Mouse (Mus musculus) heart, embryonic 12.5 days (tissue): ENCODE results near the gene Sec14l2. TPM values are rescaled to one million over a fixed set of nuclear protein-coding genes. Genes with fewer than 3 reads are reported as not detected.

ENCODE experiments used
- ATAC-seq: fragments of 200-750 bp; cut with Nextera tagmentation; 2 replicates; pipeline ENCODE4 v1.8.0; 2017; ENCODE audit warnings: moderate TSS enrichment, moderate library complexity; ENCODE audit not compliant: insufficient number of reproducible peaks, low FRiP score
- H3K27ac ChIP-seq: fragments of 300-500 bp; sonication (generic); 2 replicates; pipeline ENCODE4 v1.5.1; 2016; ENCODE audit warnings: mild to moderate bottlenecking, moderate library complexity; ENCODE audit not compliant: poor library complexity, severe bottlenecking
- H3K27me3 ChIP-seq: fragments of 300-500 bp; sonication (generic); replicated peaks from 2 replicates; pipeline ENCODE4 v1.6.1; 2016; ENCODE audit warnings: mild to moderate bottlenecking, moderate library complexity
- H3K36me3 ChIP-seq: fragments of 300-500 bp; sonication (generic); 2 replicates; pipeline ENCODE4 v1.6.1; 2016; ENCODE audit warnings: mild to moderate bottlenecking, moderate library complexity
- H3K4me1 ChIP-seq: fragments of 300-500 bp; sonication (generic); replicated peaks from 2 replicates; pipeline ENCODE4 v1.6.1; 2016; ENCODE audit warnings: mild to moderate bottlenecking
- H3K4me2 ChIP-seq: fragments of 300-500 bp; sonication (generic); 2 replicates; pipeline ENCODE4 v1.6.1; 2016; ENCODE audit warnings: mild to moderate bottlenecking, moderate library complexity
- H3K4me3 ChIP-seq: fragments of 300-500 bp; sonication (generic); 2 replicates; pipeline ENCODE4 v1.5.1; 2016; ENCODE audit warnings: mild to moderate bottlenecking
- H3K9ac ChIP-seq: fragments of 300-500 bp; sonication (generic); 2 replicates; pipeline ENCODE4 v1.6.1; 2016; ENCODE audit warnings: mild to moderate bottlenecking, moderate library complexity
- H3K9me3 ChIP-seq: fragments of 300-500 bp; sonication (generic); replicated peaks from 2 replicates; pipeline ENCODE4 v1.6.1; 2016; ENCODE audit warnings: mild to moderate bottlenecking, moderate library complexity
- WGBS: fragments of 180-500 bp; shearing (Covaris S2); methylation state at CpG from one replicate; pipeline ENCODE4 v1.1.7; 2016; 5-methylcytosine and 5-hydroxymethylcytosine counted together
- polyA plus RNA-seq: library from polyadenylated mRNA; unstranded; fragments of >200 nt; fragmentation: Nextera tagmentation; extraction: Ambion mirVana; gene quantifications from 2 replicates; pipeline ENCODE4 v1.2.1, GENCODE M21; 2016

Sec14l2 gene
- polyA plus RNA-seq: 0.86 and 1.1 TPM in 2 replicates

- peaks cover 22% of the 10 kb centered on the region for H3K4me1 ChIP-seq
- peaks cover 9% of the 10 kb centered on the region; the same call in 1 of the 2 replicates for H3K27me3 ChIP-seq
- 68% methylated on average over 10 of the region's 10 CpGs for WGBS
- no peak for ATAC-seq
- peaks cover 19% of the 10 kb centered on the region for H3K9me3 ChIP-seq
- no peak within 1 kb of the TSS for H3K4me3 ChIP-seq
- no peaks in the 10 kb centered on the region for H3K36me3 ChIP-seq
- no peak within 1 kb of the TSS for H3K4me2 ChIP-seq
- no peak within 1 kb of the TSS for H3K27ac ChIP-seq
- H3K9ac ChIP-seq: no peak within 1 kb of the TSS
Observed at GRCm38 (mm10) chr11:4122742-4123579, at the start of gene Sec14l2. Gene Sec14l2, minus strand, starts transcription at chr11:4123415.

DNA sequence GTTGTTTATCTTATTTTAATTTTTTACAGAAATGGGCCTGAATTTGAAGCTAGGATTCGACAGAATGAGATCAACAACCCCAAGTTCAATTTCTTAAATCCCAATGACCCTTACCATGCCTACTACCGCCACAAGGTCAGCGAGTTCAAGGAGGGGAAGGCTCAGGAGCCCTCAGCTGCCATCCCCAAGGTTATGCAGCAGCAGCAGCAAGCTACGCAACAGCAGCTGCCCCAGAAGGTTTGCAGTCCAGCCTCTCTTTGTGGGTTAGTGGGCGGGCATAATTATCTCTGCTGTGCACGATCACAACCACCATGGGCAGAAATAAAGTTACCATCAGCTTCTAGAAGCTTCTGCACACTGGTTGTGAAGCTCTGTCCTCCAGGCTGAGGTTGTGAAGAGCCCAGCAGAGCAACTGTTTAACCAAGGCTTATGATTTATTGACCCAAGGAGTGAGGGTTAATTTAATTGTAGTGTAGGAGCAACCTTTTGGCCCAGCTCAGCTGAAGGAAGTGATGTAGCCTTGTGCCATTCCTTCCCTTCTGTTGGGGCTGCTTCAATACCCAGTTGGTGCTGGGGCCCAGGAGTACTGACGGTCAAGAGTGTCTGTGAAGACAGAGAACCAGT lies 43.4 kb upstream of the Sec14l2 start:
- Histone ChIP-seq H3K27ac (no peak overlapping the region), H3K9me3 (no peaks in the 10 kb centered on the region), H3K4me1 (peaks cover 17% of the 10 kb centered on the region), H3K27me3 (no peaks in the 10 kb centered on the region), H3K36me3 (peaks cover 94% of the 10 kb centered on the region), H3K9ac (no peak overlapping the region), H3K4me2 (no peak overlapping the region), H3K4me3 (no peak overlapping the region)
- no peak for ATAC-seq
- 88% methylated on average over 7 of the region's 7 CpGs for WGBS

- Histone ChIP-seq H3K9me3 (no peaks in the 10 kb centered on the region), H3K9ac (no peak overlapping the region; the same call in 1 of the 2 replicates), H3K4me1 (peaks cover 29% of the 10 kb centered on the region), H3K27ac (no peak overlapping the region), H3K36me3 (peaks cover 82% of the 10 kb centered on the region), H3K27me3 (no peaks in the 10 kb centered on the region), H3K4me2 (no peak overlapping the region), H3K4me3 (no peak overlapping the region)
- 86% methylated on average over 2 of the region's 2 CpGs for WGBS
- no peak for ATAC-seq
Observed at GRCm38 (mm10) chr11:4164701-4165100, 41.5 kb upstream of the Sec14l2 start.

DNA sequence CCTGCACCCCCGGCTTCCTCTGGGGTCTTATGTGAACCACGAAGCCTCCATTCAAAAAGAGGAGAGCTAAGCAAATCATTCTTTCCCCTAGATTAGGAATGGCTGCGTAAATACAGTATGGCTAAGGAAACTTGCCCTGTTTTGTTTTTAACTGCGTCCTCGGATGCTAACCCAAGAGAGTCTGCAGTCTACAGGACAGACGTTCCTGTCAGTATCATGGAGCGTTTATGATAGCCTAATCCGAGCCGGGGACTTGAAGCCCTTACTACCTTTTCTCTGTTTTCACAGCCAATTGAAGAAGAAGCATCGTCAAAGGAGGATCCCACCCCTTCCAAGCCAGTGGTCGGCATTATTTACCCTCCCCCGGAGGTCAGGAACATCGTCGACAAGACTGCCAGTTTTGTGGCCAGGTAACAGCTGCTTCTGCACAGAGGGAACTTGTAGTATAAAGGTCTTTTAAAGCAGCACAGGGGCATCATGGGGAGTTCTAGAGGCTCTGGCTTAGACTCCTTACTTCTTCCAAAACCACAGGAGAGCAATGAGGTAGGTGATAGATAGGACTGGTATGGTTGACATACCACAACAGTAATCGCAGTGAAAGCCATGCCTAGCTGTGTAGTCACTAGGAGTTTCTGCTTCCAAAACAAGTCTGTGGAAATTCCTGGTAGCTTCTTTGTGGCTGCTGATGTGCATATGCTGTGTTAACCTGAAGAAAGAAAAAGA lies 37.7 kb upstream of the Sec14l2 start:
- 7% methylated on average over 15 of the region's 15 CpGs for WGBS
- H3K4me2 ChIP-seq: peak overlapping the region; percentile 99
- H3K36me3 ChIP-seq: peaks cover 47% of the 10 kb centered on the region
- no peaks in the 10 kb centered on the region for H3K27me3 ChIP-seq
- ATAC-seq: 0 out of 2 replicates have a peak, but pooled peaks have one; percentile 2
- H3K4me1 ChIP-seq: peaks cover 37% of the 10 kb centered on the region
- peak overlapping the region; percentile 92; the same call in 1 of the 2 replicates for H3K27ac ChIP-seq
- no peaks in the 10 kb centered on the region for H3K9me3 ChIP-seq
- H3K9ac ChIP-seq: peak overlapping the region; percentile 90
- peak overlapping the region; percentile 84 for H3K4me3 ChIP-seq

GRCm38 (mm10) chr11:4159808-4160708 lies 36.8 kb upstream of the Sec14l2 start, which contains the start of the genes Ccdc157 and Sf3a1:
Gene Ccdc157, minus strand, starts transcription at chr11:4160293.
Gene Sf3a1, plus strand, starts transcription at chr11:4160350.
- 2% methylated on average over 54 of the region's 54 CpGs for WGBS
- peak; percentile 96 for ATAC-seq
- peaks cover 37% of the 10 kb centered on the region for H3K4me1 ChIP-seq
- peak within 1 kb of the TSS; percentile 99 for H3K4me2 ChIP-seq
- peak within 1 kb of the TSS; percentile 90 for H3K9ac ChIP-seq
- H3K4me3 ChIP-seq: peak within 1 kb of the TSS; percentile 84
- H3K9me3 ChIP-seq: no peaks in the 10 kb centered on the region
- H3K36me3 ChIP-seq: peaks cover 38% of the 10 kb centered on the region
- no peaks in the 10 kb centered on the region for H3K27me3 ChIP-seq
- peak within 1 kb of the TSS; percentile 92 for H3K27ac ChIP-seq

- H3K9me3 ChIP-seq: no peaks in the 10 kb centered on the region
- ATAC-seq: no peak
- H3K9ac ChIP-seq: no peak overlapping the region
- WGBS: 62% methylated on average over 3 of the region's 3 CpGs
- peaks cover 26% of the 10 kb centered on the region for H3K36me3 ChIP-seq
- H3K27ac ChIP-seq: no peak overlapping the region
- H3K4me1 ChIP-seq: peaks cover 31% of the 10 kb centered on the region
- H3K4me2 ChIP-seq: peak overlapping the region; percentile 99; the same call in 1 of the 2 replicates
- 0 out of 2 replicates have a peak overlapping the region, but pooled peaks have one; percentile 1 for H3K4me3 ChIP-seq
- H3K27me3 ChIP-seq: no peaks in the 10 kb centered on the region
Observed at GRCm38 (mm10) chr11:4158676-4159075, 35.5 kb upstream of the Sec14l2 start.

- WGBS: 51% methylated on average over 5 of the region's 5 CpGs
- Histone ChIP-seq H3K27me3 (no peaks in the 10 kb centered on the region), H3K9me3 (no peaks in the 10 kb centered on the region), H3K4me3 (no peak overlapping the region), H3K4me2 (no peak overlapping the region), H3K4me1 (peaks cover 12% of the 10 kb centered on the region), H3K27ac (no peak overlapping the region), H3K36me3 (no peaks in the 10 kb centered on the region), H3K9ac (no peak overlapping the region)
- no peak for ATAC-seq
Observed at GRCm38 (mm10) chr11:4155641-4156040, 32.4 kb upstream of the Sec14l2 start.

GRCm38 (mm10) chr11:4153694-4154093 lies 30.5 kb upstream of the Sec14l2 start:
- Histone ChIP-seq H3K9me3 (no peaks in the 10 kb centered on the region), H3K27me3 (no peaks in the 10 kb centered on the region), H3K4me1 (peaks cover 6% of the 10 kb centered on the region; the same call in 1 of the 2 replicates), H3K36me3 (0 out of 2 replicates have a peak, but pooled peaks cover 4% of the 10 kb centered on the region), H3K4me3 (no peak overlapping the region), H3K4me2 (no peak overlapping the region), H3K9ac (no peak overlapping the region), H3K27ac (no peak overlapping the region)
- 85% methylated on average over 7 of the region's 7 CpGs for WGBS
- no peak for ATAC-seq

GRCm38 (mm10) chr11:4149886-4150285 lies 26.7 kb upstream of the Sec14l2 start:
- Histone ChIP-seq H3K4me1 (peaks cover 5% of the 10 kb centered on the region), H3K9me3 (no peaks in the 10 kb centered on the region), H3K27ac (no peak overlapping the region), H3K27me3 (no peaks in the 10 kb centered on the region), H3K36me3 (peaks cover 17% of the 10 kb centered on the region; the same call in 1 of the 2 replicates), H3K9ac (no peak overlapping the region), H3K4me2 (no peak overlapping the region), H3K4me3 (no peak overlapping the region)
- WGBS: 89% methylated on average over 6 of the region's 6 CpGs
- ATAC-seq: no peak

DNA sequence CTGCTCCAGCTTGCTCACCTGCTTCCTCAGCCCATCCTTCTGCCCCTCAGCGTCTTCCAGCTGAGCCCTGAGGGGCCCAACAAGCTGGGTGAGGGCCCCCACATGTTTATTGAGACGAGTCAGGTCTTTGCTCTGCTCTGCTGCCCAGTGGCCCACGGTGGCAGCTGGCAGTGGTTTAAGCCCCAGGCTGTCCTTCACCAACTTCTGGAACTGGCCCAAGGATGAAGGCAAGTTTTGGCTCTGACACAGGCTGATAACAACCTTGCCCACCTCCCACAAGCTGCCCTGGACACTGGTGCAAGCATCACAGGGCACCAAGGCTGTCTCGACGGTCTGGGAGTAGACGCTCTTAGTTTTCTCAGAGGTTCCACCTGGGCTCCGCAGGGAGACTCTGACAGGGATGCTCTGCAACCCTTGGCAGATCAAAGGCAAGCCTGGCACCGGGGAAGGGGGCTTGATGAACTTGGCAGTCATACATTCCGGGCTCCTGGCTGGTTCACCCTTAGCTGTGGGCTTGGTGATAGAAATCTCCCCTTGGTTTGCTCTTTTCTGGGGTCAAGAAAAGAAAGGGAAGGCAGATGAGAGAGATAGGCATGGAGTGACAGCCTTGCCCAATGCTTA lies 25.4 kb upstream of the Sec14l2 start:
- Histone ChIP-seq H3K36me3 (peaks cover 28% of the 10 kb centered on the region), H3K9me3 (no peaks in the 10 kb centered on the region), H3K4me2 (no peak overlapping the region), H3K4me3 (no peak overlapping the region), H3K27me3 (no peaks in the 10 kb centered on the region), H3K27ac (no peak overlapping the region), H3K4me1 (peaks cover 5% of the 10 kb centered on the region), H3K9ac (no peak overlapping the region)
- 84% methylated on average over 9 of the region's 9 CpGs for WGBS
- ATAC-seq: no peak
